Mouse (Mus musculus) MEL (cell line): ENCODE results near the gene Zfp212.

Experiments
- CTCF ChIP-seq, 3 experiments: IDR thresholded peaks in 2 of 3; conservative IDR thresholded peaks in 1 of 3; 2 replicates each; pipeline ENCODE4 v1.5.1; 2011 to 2012; ENCODE audit warnings: low read length in 3 of 3, low read depth in 2 of 3, mild to moderate bottlenecking in 2 of 3, improper control_type of control experiment in 1 of 3, inconsistent platforms in 1 of 3, mixed read lengths in 1 of 3, moderate library complexity in 1 of 3; ENCODE audit not compliant: control insufficient read depth in 1 of 3, insufficient read depth in 1 of 3, poor library complexity in 1 of 3, severe bottlenecking in 1 of 3
- USF1 ChIP-seq: IDR thresholded peaks from 2 replicates; pipeline ENCODE4 v1.6.1; 2014; ENCODE audit warnings: low read depth, mild to moderate bottlenecking, inconsistent platforms, low read length, improper control_type of control experiment, moderate library complexity

- TF ChIP-seq CTCF (IDR thresholded peaks at IDR 0.05 in 2 of 3, conservative IDR thresholded peaks at IDR 0.05 in 1 of 3; ENCODE audit: control insufficient read depth in 1 of 3, insufficient read depth in 1 of 3, low read depth in 2 of 3, low read length in 3 of 3, poor library complexity in 1 of 3, severe bottlenecking in 1 of 3), result no peak
- TF ChIP-seq USF1, result no peak
Measured at GRCm38 (mm10) chr6:47888812-47889383, 31.4 kb upstream of the Zfp212 start.
